Comparison of ENCODE assay signal across 22 mouse cellular contexts in the genomic region with DNA sequence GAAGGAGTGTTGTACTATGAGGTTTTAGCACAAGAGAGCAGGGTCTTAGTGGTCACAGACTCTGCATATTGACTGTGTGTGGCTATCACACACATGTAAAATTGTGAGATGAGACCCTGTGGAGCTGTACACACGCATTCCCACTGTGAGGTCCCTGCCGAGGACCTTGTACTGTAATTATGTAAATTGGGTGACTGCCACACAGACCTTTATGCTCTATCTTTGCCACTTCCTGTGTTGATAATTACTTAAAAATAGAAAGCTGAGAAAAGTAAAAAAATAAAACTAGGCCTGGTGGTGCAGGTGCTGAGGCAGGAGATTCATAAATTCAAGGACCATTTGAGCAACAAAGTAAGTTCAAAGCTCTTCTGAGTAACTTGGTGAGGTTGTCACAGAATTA. TPM values are rescaled to one million over a fixed set of nuclear protein-coding genes. Genes with fewer than 3 reads are reported as not detected.
"Had no signal": no experiment of that assay in that cellular context is flagged by ENCODE, and none has a peak within 500 bp of the region (broad histone marks: within the 10 kb centered on the region; RNA-seq: fewer than 3 reads in every experiment).

No protein-coding gene starts in this region.

- H3K4me3 ChIP-seq: kidney, embryonic 15.5 days; limb, embryonic 15.5 days; liver, embryonic 15.5 days; megakaryocyte, embryonic 14.5 days; midbrain, embryonic 15.5 days; neural tube, embryonic 12.5 days had no signal

- ATAC-seq: midbrain, embryonic 15.5 days had no signal

- H3K27ac ChIP-seq: kidney, embryonic 15.5 days; limb, embryonic 15.5 days; liver, embryonic 15.5 days; macrophage; midbrain, embryonic 15.5 days; neural tube, embryonic 12.5 days had no signal

- H3K9ac ChIP-seq: kidney, embryonic 15.5 days; limb, embryonic 15.5 days; liver, embryonic 15.5 days; lung, embryonic 14.5 days; midbrain, embryonic 15.5 days; neural tube, embryonic 12.5 days had no signal

- DNase-seq: kidney, adult 2 months; kidney, postnatal 25 days; layer of hippocampus, adult 9-11 months; layer of hippocampus, postnatal 36 days; lung, embryonic 14.5 days; lung, postnatal 10 days; thymus, adult 2 months; thymus, postnatal 36 days had no signal

- H3K27me3 ChIP-seq: kidney, embryonic 15.5 days; limb, embryonic 15.5 days; liver, embryonic 15.5 days; midbrain, embryonic 15.5 days; neural tube, embryonic 12.5 days had no signal

- H3K4me1 ChIP-seq: midbrain, embryonic 15.5 days; neural tube, embryonic 12.5 days had no signal

- H3K4me2 ChIP-seq: kidney, embryonic 15.5 days; limb, embryonic 15.5 days; liver, embryonic 15.5 days; lung, embryonic 14.5 days; midbrain, embryonic 11.5 days; midbrain, embryonic 15.5 days; neural tube, embryonic 12.5 days had no signal

- H3K9me3 ChIP-seq: kidney, embryonic 15.5 days; limb, embryonic 15.5 days; liver, embryonic 15.5 days; megakaryocyte, embryonic 14.5 days; midbrain, embryonic 15.5 days; neural tube, embryonic 12.5 days had no signal

- H3K36me3 ChIP-seq: kidney, embryonic 15.5 days; limb, embryonic 15.5 days; liver, embryonic 15.5 days; midbrain, embryonic 15.5 days; neural tube, embryonic 12.5 days had no signal

RNA-seq across cellular contexts. Expression of a gene that starts 10.5 kb away (rescaled TPM):
- total RNA-seq: layer of hippocampus, postnatal 36 days; left cerebral cortex, postnatal 25 days had no signal
- polyA plus RNA-seq: limb, embryonic 11.5 days; midbrain, embryonic 11.5 days; midbrain, embryonic 15.5 days; neural tube, embryonic 12.5 days had no signal

RNA-seq across cellular contexts. Expression of a gene that starts 29.3 kb away (rescaled TPM):
- total RNA-seq: layer of hippocampus, postnatal 36 days; left cerebral cortex, adult 8-10 months; left cerebral cortex, postnatal 25 days had no signal
- polyA plus RNA-seq: kidney, embryonic 15.5 days; limb, embryonic 11.5 days; limb, embryonic 15.5 days; liver, embryonic 15.5 days; lung, embryonic 14.5 days; macrophage; midbrain, embryonic 11.5 days; midbrain, embryonic 15.5 days; neural tube, embryonic 12.5 days; stomach, embryonic 14.5 days had no signal

RNA-seq across cellular contexts. Expression of a gene that starts 33.8 kb away (rescaled TPM):
- total RNA-seq: layer of hippocampus, postnatal 36 days; left cerebral cortex, adult 8-10 months; left cerebral cortex, postnatal 25 days; monocyte, adult 5-6 weeks; neutrophil, adult 5-6 weeks had no signal
- polyA plus RNA-seq: kidney, adult 2 months; kidney, embryonic 15.5 days; limb, embryonic 11.5 days; limb, embryonic 15.5 days; liver, embryonic 15.5 days; lung, embryonic 14.5 days; macrophage; midbrain, embryonic 11.5 days; midbrain, embryonic 15.5 days; neural tube, embryonic 12.5 days; stomach, embryonic 14.5 days had no signal

RNA-seq across cellular contexts. Expression of a gene that starts 34.7 kb away (rescaled TPM):
- total RNA-seq: layer of hippocampus, postnatal 36 days; left cerebral cortex, adult 8-10 months; left cerebral cortex, postnatal 25 days; monocyte, adult 5-6 weeks had no signal
- polyA plus RNA-seq: limb, embryonic 15.5 days; liver, embryonic 15.5 days; lung, embryonic 14.5 days; macrophage; midbrain, embryonic 11.5 days; midbrain, embryonic 15.5 days; neural tube, embryonic 12.5 days; stomach, embryonic 14.5 days had no signal
